Mouse (Mus musculus): ENCODE results near the gene Ltbp1.

GRCm38 (mm10) chr17:75186732-75187509 is 181.6 kb downstream of the Ltbp1 start:
- TF ChIP-seq CTCF (IDR thresholded peaks at IDR 0.05; ENCODE audit: extremely low read depth, insufficient read depth, low read length) (no peak), POLR2A (IDR thresholded peaks at IDR 0.05; ENCODE audit: extremely low read depth, insufficient read depth, low read length) (no peak)
